Mouse (Mus musculus) right cerebral cortex, postnatal 36 days (tissue): ENCODE results near the gene Cspg4.

Experiments used
- DNase-seq, 2 experiments: peaks; one replicate each; pipeline ENCODE4 v3.0.0; 2022; ENCODE audit warnings: low spot score in 2 of 2, mixed read lengths in 1 of 2

The Cspg4 gene

GRCm38 (mm10) chr9:56864832-56865231 lies at the start of gene Cspg4:
Gene Cspg4 (plus strand): TSS chr9:56865033.
- DNase-seq: no peak

GRCm38 (mm10) chr9:56824900-56825299 lies 39.9 kb upstream of the Cspg4 start:
- no peak for DNase-seq

GRCm38 (mm10) chr9:56825476-56826213 lies 39.2 kb upstream of the Cspg4 start:
- no peak for DNase-seq

GRCm38 (mm10) chr9:56828146-56828545 lies 36.7 kb upstream of the Cspg4 start:
- DNase-seq: no peak

GRCm38 (mm10) chr9:56828841-56829240 lies 36.0 kb upstream of the Cspg4 start:
- DNase-seq: no peak

- peak in 1 of 2 experiments; percentile 35 for DNase-seq
These were observed 34.7 kb upstream of the Cspg4 start for GRCm38 (mm10) chr9:56830162-56830561.

GRCm38 (mm10) chr9:56831904-56832303 lies 32.9 kb upstream of the Cspg4 start:
- DNase-seq: no peak

GRCm38 (mm10) chr9:56832900-56833299 lies 31.9 kb upstream of the Cspg4 start:
- peak in 1 of 2 experiments; percentile 48 for DNase-seq

GRCm38 (mm10) chr9:56835152-56835551 lies 29.7 kb upstream of the Cspg4 start:
- DNase-seq: no peak

- no peak for DNase-seq
These were observed 24.1 kb upstream of the Cspg4 start for GRCm38 (mm10) chr9:56840721-56841120.

GRCm38 (mm10) chr9:56841864-56842263 lies 23.0 kb upstream of the Cspg4 start:
- DNase-seq: no peak

- DNase-seq: no peak
These were observed 22.5 kb upstream of the Cspg4 start for GRCm38 (mm10) chr9:56842303-56842719.

GRCm38 (mm10) chr9:56843679-56844188 lies 21.1 kb upstream of the Cspg4 start:
- peak; percentile 58 to 62 for DNase-seq

- no peak for DNase-seq
These were observed 20.2 kb upstream of the Cspg4 start for GRCm38 (mm10) chr9:56844644-56845043.

GRCm38 (mm10) chr9:56847523-56847922 lies 17.3 kb upstream of the Cspg4 start:
- peak; percentile 59 to 73 for DNase-seq

GRCm38 (mm10) chr9:56850128-56850904 lies 14.5 kb upstream of the Cspg4 start:
- no peak for DNase-seq

GRCm38 (mm10) chr9:56850905-56851252 lies 14.0 kb upstream of the Cspg4 start:
- DNase-seq: no peak

- DNase-seq: no peak
These were observed 13.1 kb upstream of the Cspg4 start for GRCm38 (mm10) chr9:56851778-56852177.

GRCm38 (mm10) chr9:56857463-56857862 lies 7.4 kb upstream of the Cspg4 start:
- no peak for DNase-seq

- DNase-seq: no peak
These were observed 4.8 kb upstream of the Cspg4 start for GRCm38 (mm10) chr9:56860035-56860434.

GRCm38 (mm10) chr9:56860486-56861269 lies 4.2 kb upstream of the Cspg4 start:
- DNase-seq: no peak

- no peak for DNase-seq
These were observed 2.0 kb upstream of the Cspg4 start for GRCm38 (mm10) chr9:56862863-56863262.
